Mouse (Mus musculus) ZHBTc4 (cell line): ENCODE results near the gene Caprin1.
A peak's percentile ranks its signal among the peaks of the same experiment; 100 is the strongest.

Experiments
- DNase-seq: peaks from one replicate; pipeline ENCODE4 v3.0.0-alpha.2; 2011; ENCODE audit warnings: low read depth, low spot score

The Caprin1 gene

GRCm38 (mm10) chr2:103796861-103797466 is 485 bp downstream of the Caprin1 start:
- peak; percentile 89 for DNase-seq

GRCm38 (mm10) chr2:103796211-103796860 is 1.1 kb downstream of the Caprin1 start:
- peak; percentile 76 for DNase-seq

- peak; percentile 90 for DNase-seq
Measured at GRCm38 (mm10) chr2:103795843-103796210, 1.6 kb downstream of the Caprin1 start.

- peak; percentile 60 for DNase-seq
Measured at GRCm38 (mm10) chr2:103792009-103792408, 5.4 kb downstream of the Caprin1 start.

- DNase-seq = no peak
Measured at GRCm38 (mm10) chr2:103785735-103786134, 11.7 kb downstream of the Caprin1 start.

- DNase-seq = peak; percentile 72
Measured at GRCm38 (mm10) chr2:103784621-103785020, 12.8 kb downstream of the Caprin1 start.

- no peak for DNase-seq
Measured at GRCm38 (mm10) chr2:103762492-103762891, 35.0 kb downstream of the Caprin1 start.

- no peak for DNase-seq
Measured at GRCm38 (mm10) chr2:103761993-103762392, 35.5 kb downstream of the Caprin1 start.

GRCm38 (mm10) chr2:103760906-103761716 is 36.3 kb downstream of the Caprin1 start, which contains the start of gene Nat10:
TSS of gene Nat10 (minus strand) at chr2:103761270.
- DNase-seq = peak; percentile 98

GRCm38 (mm10) chr2:103760421-103760820 is 37.0 kb downstream of the Caprin1 start:
- DNase-seq = peak; percentile 47

GRCm38 (mm10) chr2:103755458-103756085 is 41.9 kb downstream of the Caprin1 start:
- no peak for DNase-seq

- no peak for DNase-seq
Measured at GRCm38 (mm10) chr2:103754614-103755013, 42.8 kb downstream of the Caprin1 start.

GRCm38 (mm10) chr2:103751771-103752170 is 45.7 kb downstream of the Caprin1 start:
- DNase-seq = no peak

GRCm38 (mm10) chr2:103749091-103749490 is 48.4 kb downstream of the Caprin1 start:
- no peak for DNase-seq

- DNase-seq = peak; percentile 35
Measured at GRCm38 (mm10) chr2:103747891-103748290, 49.6 kb downstream of the Caprin1 start.

- DNase-seq = no peak
Measured at GRCm38 (mm10) chr2:103746761-103747160, 50.7 kb downstream of the Caprin1 start.

GRCm38 (mm10) chr2:103746096-103746495 is 51.4 kb downstream of the Caprin1 start:
- DNase-seq = no peak

GRCm38 (mm10) chr2:103745481-103745880 is 52.0 kb downstream of the Caprin1 start:
- no peak for DNase-seq

- DNase-seq = peak; percentile 84
Measured at GRCm38 (mm10) chr2:103743988-103744387, 53.5 kb downstream of the Caprin1 start.

- DNase-seq = no peak
Measured at GRCm38 (mm10) chr2:103743536-103743935, 53.9 kb downstream of the Caprin1 start.

GRCm38 (mm10) chr2:103742821-103743220 is 54.6 kb downstream of the Caprin1 start:
- DNase-seq = no peak

- no peak for DNase-seq
Measured at GRCm38 (mm10) chr2:103731423-103731822, 66.0 kb downstream of the Caprin1 start.
